Mouse (Mus musculus): Measurements from ENCODE around the gene Cftr. TPM values are rescaled to one million over a fixed set of nuclear protein-coding genes. Genes with fewer than 3 reads are reported as not detected.

Gene Cftr
- polyA plus RNA-seq, 1 experiment from 2014 or later = 0.14 TPM

GRCm38 (mm10) chr6:18246495-18246894, 76.0 kb downstream of the Cftr start:
- Histone ChIP-seq H3K36me3 (replicated peaks) (no peaks in the 10 kb centered on the region), H3K4me1 (no peaks in the 10 kb centered on the region), H3K4me3 (no peak overlapping the region), H3K27me3 (replicated peaks; ENCODE audit: low read depth, poor library complexity, severe bottlenecking) (no peaks in the 10 kb centered on the region), H3K27ac (replicated peaks) (no peak overlapping the region), H3K9me3 (no peaks in the 10 kb centered on the region)
- WGBS = 48% methylated on average over 1 of the region's 1 CpGs
- DNase-seq (ENCODE audit: low spot score) = no peak

- Histone ChIP-seq H3K36me3 (replicated peaks) (no peaks in the 10 kb centered on the region), H3K9me3 (no peaks in the 10 kb centered on the region), H3K27me3 (replicated peaks; ENCODE audit: low read depth, poor library complexity, severe bottlenecking) (no peaks in the 10 kb centered on the region), H3K4me1 (no peaks in the 10 kb centered on the region), H3K27ac (replicated peaks) (no peak overlapping the region), H3K4me3 (no peak overlapping the region)
- 70% methylated on average over 2 of the region's 2 CpGs for WGBS
- no peak for DNase-seq (ENCODE audit: low spot score)
Observed at GRCm38 (mm10) chr6:18247891-18248463, 77.5 kb downstream of the Cftr start.

DNA sequence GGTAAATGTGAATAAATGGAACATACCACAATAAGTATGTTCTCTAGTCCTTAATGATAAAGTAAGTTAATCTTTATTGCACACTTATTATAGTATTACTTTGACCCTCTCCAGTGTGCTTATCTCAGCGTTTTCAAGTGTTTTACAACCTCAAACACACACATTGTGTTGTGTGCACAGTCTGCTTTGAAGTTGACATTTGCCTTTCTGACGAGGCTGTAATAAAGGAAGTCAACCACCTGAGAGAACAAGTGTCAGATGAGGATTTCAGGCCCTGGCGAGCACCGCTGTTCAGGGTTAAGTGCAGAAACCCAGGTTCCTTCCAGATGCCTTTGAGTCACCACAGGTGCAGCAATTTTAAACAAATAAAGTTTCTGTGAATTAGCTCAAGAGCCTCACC, 78.0 kb downstream of the Cftr start:
- no peaks in the 10 kb centered on the region for H3K4me1 ChIP-seq
- no peaks in the 10 kb centered on the region for H3K9me3 ChIP-seq
- H3K36me3 ChIP-seq (replicated peaks) = no peaks in the 10 kb centered on the region
- DNase-seq (ENCODE audit: low spot score) = no peak
- H3K4me3 ChIP-seq = no peak overlapping the region
- no peaks in the 10 kb centered on the region for H3K27me3 ChIP-seq (replicated peaks; ENCODE audit: low read depth, poor library complexity, severe bottlenecking)
- 61% methylated on average over 4 of the region's 4 CpGs for whole genome bisulfite sequencing
- H3K27ac ChIP-seq (replicated peaks) = no peak overlapping the region

- no peak overlapping the region for H3K27ac ChIP-seq (replicated peaks)
- H3K27me3 ChIP-seq (replicated peaks; ENCODE audit: low read depth, poor library complexity, severe bottlenecking) = no peaks in the 10 kb centered on the region
- no peaks in the 10 kb centered on the region for H3K4me1 ChIP-seq
- H3K9me3 ChIP-seq = no peaks in the 10 kb centered on the region
- DNase-seq (ENCODE audit: low spot score) = no peak
- WGBS = 65% methylated on average over 5 of the region's 5 CpGs
- H3K4me3 ChIP-seq = no peak overlapping the region
- H3K36me3 ChIP-seq (replicated peaks) = no peaks in the 10 kb centered on the region
Observed at GRCm38 (mm10) chr6:18254586-18254985, 84.1 kb downstream of the Cftr start.

DNA sequence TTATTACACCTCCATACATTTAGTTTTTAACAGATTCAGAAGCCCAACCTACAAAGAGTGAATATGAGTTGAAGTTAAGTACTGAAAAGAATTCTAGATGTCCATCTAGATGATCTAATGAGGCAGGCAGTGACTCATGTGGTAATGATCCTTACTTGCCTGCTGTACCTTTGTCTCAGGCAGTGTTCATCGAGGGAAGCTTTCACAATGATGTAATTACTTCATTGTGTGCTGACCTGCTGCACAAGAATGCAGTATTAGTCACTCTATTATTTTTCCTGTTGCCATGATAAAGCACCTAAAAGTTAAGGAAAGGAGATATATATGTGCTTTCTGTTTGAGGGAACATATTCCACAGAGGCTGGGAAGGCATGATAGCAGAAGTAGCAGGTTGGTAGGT, 100.5 kb downstream of the Cftr start:
- 47% methylated on average over 1 of the region's 1 CpGs for WGBS
- no peak for DNase-seq (ENCODE audit: low spot score)
- H3K27me3 ChIP-seq (replicated peaks; ENCODE audit: low read depth, poor library complexity, severe bottlenecking) = no peaks in the 10 kb centered on the region
- no peaks in the 10 kb centered on the region for H3K4me1 ChIP-seq
- no peak overlapping the region for H3K4me3 ChIP-seq
- no peak overlapping the region for H3K27ac ChIP-seq (replicated peaks)
- H3K36me3 ChIP-seq (replicated peaks) = no peaks in the 10 kb centered on the region
- no peaks in the 10 kb centered on the region for H3K9me3 ChIP-seq

DNA sequence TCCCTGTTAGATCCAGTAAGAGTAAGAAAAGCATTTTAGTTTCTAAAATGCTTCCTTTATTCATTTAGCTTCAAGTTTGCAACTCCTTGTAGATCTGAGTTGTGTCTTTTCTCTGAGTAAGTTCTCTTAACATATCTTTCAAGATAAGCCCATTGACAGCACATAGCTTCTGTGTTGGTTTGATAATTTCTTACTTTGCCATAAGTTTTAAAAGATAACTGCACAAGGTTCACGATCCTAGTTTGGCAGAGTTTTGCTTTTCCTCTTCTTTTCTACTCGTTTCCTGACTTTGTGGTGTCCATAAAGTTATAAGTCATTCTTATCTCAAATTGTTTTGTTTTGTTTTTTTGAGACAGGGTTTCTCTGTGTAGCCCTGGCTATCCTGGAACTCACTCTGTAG, 130.3 kb downstream of the Cftr start:
- no peak overlapping the region for H3K27ac ChIP-seq (replicated peaks)
- H3K36me3 ChIP-seq (replicated peaks) = no peaks in the 10 kb centered on the region
- H3K27me3 ChIP-seq (replicated peaks; ENCODE audit: low read depth, poor library complexity, severe bottlenecking) = no peaks in the 10 kb centered on the region
- H3K4me3 ChIP-seq = no peak overlapping the region
- WGBS = 82% methylated on average over 2 of the region's 2 CpGs
- no peaks in the 10 kb centered on the region for H3K9me3 ChIP-seq
- no peak for DNase-seq (ENCODE audit: low spot score)
- H3K4me1 ChIP-seq = peaks cover 8% of the 10 kb centered on the region; the same call in 1 of the 2 replicates

DNA sequence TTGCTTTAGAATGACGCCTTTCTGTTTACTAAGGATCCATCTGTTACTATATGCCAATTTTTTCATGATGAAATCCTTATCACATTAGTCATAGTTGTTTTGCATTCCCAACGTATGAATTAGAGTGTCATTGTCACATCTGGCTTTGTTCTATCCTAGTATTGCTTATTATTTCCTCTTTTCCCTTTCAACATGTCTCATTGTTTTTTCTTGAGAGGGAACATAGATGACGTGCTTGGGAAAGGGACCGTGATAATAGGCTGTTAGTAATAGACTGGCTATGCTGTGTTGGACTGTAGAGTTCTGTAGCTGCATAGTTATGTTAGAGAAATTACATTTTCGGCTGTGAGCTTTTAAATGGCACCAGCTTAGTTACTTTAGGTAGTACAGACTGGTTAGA, 131.6 kb downstream of the Cftr start:
- H3K27ac ChIP-seq (replicated peaks) = no peak overlapping the region
- no peaks in the 10 kb centered on the region for H3K36me3 ChIP-seq (replicated peaks)
- H3K27me3 ChIP-seq (replicated peaks; ENCODE audit: low read depth, poor library complexity, severe bottlenecking) = no peaks in the 10 kb centered on the region
- peaks cover 8% of the 10 kb centered on the region; the same call in 1 of the 2 replicates for H3K4me1 ChIP-seq
- DNase-seq (ENCODE audit: low spot score) = no peak
- WGBS = 86% methylated on average over 5 of the region's 5 CpGs
- no peak overlapping the region for H3K4me3 ChIP-seq
- no peaks in the 10 kb centered on the region for H3K9me3 ChIP-seq

DNA sequence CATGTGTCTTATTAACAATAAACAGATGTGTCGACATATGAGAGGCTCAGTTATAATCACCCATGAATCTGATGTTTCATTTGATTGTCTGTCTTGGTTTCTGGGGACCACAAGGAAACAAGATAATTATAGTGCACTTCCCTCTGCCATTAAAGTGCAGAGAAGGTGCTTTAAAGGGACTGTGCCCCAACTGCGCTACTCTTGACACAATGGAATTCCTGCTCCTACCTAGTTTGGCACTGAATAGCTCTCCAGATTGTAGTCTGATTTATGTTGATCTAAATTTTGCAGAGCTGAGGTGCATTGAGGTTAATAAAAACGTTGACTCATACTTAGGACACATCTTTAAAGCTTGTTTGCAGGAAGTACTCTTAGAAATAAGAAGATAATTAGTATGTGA, 132.7 kb downstream of the Cftr start:
- H3K27me3 ChIP-seq (replicated peaks; ENCODE audit: low read depth, poor library complexity, severe bottlenecking) = no peaks in the 10 kb centered on the region
- peaks cover 8% of the 10 kb centered on the region; the same call in 1 of the 2 replicates for H3K4me1 ChIP-seq
- no peaks in the 10 kb centered on the region for H3K36me3 ChIP-seq (replicated peaks)
- no peak overlapping the region for H3K4me3 ChIP-seq
- no peak for DNase-seq (ENCODE audit: low spot score)
- no peaks in the 10 kb centered on the region for H3K9me3 ChIP-seq
- no peak overlapping the region for H3K27ac ChIP-seq (replicated peaks)
- WGBS = 50% methylated on average over 3 of the region's 3 CpGs

DNA sequence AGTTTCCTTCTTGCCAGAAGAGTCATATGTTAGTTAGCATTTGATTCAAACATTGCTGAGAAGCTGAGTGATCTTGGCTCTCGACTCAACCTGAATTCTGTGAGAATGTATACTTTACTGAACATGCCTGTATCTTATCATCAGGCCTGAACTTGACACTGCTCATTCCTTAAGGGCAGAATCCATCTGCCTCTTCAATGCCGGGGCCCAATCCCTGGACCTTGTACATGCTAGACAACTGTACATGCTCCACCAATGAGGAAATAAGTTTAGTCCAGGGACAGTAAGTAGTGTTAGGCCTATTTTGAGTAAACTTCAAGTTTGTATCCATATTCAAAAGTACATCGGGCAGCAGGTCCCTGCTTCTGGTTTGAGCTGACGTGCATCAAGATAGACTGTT, 134.6 kb downstream of the Cftr start:
- Histone ChIP-seq H3K9me3 (no peaks in the 10 kb centered on the region), H3K36me3 (replicated peaks) (no peaks in the 10 kb centered on the region), H3K27ac (replicated peaks) (no peak overlapping the region), H3K4me3 (no peak overlapping the region), H3K4me1 (peaks cover 8% of the 10 kb centered on the region; the same call in 1 of the 2 replicates), H3K27me3 (replicated peaks; ENCODE audit: low read depth, poor library complexity, severe bottlenecking) (no peaks in the 10 kb centered on the region)
- DNase-seq (ENCODE audit: low spot score) = no peak
- WGBS = 88% methylated on average over 4 of the region's 4 CpGs

GRCm38 (mm10) chr6:18310983-18311382, 140.5 kb downstream of the Cftr start:
- Histone ChIP-seq H3K9me3 (no peaks in the 10 kb centered on the region), H3K27ac (replicated peaks) (no peak overlapping the region), H3K4me3 (no peak overlapping the region), H3K27me3 (replicated peaks; ENCODE audit: low read depth, poor library complexity, severe bottlenecking) (no peaks in the 10 kb centered on the region), H3K36me3 (replicated peaks) (no peaks in the 10 kb centered on the region), H3K4me1 (no peaks in the 10 kb centered on the region)
- WGBS = 38% methylated on average over 2 of the region's 2 CpGs
- no peak for DNase-seq (ENCODE audit: low spot score)

DNA sequence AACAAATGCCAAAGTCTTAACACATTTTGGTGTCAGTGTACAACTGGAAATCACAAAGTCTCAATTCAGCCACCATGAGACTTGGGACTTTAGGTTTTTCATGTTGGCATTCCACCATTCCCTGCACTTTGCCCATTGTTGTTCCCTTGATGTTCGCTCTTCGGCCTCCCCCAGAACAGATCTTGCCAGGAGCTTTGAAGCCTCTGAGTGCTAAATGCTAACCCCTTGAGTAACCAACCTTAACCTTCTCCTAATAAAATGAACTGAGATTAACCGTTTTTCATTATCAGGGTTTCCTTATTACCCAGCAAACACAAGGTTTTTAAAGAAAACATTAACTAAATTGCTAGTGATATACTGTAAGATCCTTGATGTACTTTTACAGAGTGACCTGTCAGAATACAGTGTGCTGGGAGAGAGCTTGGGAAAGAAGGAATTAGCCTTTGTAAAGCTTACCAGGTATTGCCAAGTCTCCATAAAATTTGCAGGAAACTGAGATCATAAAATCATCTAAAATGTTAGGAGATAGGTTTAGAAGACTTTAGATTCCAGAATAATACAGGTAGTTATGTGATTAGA, 144.0 kb downstream of the Cftr start:
- H3K9me3 ChIP-seq = no peaks in the 10 kb centered on the region
- WGBS = 89% methylated on average over 3 of the region's 3 CpGs
- H3K27me3 ChIP-seq (replicated peaks; ENCODE audit: low read depth, poor library complexity, severe bottlenecking) = no peaks in the 10 kb centered on the region
- H3K4me1 ChIP-seq = no peaks in the 10 kb centered on the region
- H3K27ac ChIP-seq (replicated peaks) = no peak overlapping the region
- no peak overlapping the region for H3K4me3 ChIP-seq
- H3K36me3 ChIP-seq (replicated peaks) = no peaks in the 10 kb centered on the region
- DNase-seq (ENCODE audit: low spot score) = no peak

DNA sequence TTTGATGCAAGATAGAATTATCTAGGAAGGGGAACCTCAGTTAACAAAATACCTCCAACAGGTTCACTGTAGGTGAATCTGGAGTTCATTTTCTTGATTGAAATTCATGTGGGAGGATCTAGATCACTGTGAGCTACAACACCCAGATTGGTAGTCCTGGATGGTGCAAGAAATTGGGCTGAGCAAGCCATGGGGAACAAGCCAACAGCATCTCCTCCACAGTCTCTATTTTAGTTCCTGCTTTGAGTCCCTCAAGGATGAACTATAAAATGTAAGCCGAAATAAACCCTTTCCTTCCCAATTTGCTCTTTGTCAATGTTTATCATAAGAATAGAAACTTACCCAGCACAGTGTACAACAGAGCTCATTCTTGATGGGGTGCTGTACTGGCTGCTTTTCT, 152.5 kb downstream of the Cftr start:
- no peaks in the 10 kb centered on the region for H3K36me3 ChIP-seq (replicated peaks)
- DNase-seq (ENCODE audit: low spot score) = no peak
- H3K4me1 ChIP-seq = no peaks in the 10 kb centered on the region
- H3K9me3 ChIP-seq = no peaks in the 10 kb centered on the region
- WGBS = 85% methylated on average over 1 of the region's 1 CpGs
- no peak overlapping the region for H3K27ac ChIP-seq (replicated peaks)
- H3K27me3 ChIP-seq (replicated peaks; ENCODE audit: low read depth, poor library complexity, severe bottlenecking) = no peaks in the 10 kb centered on the region
- H3K4me3 ChIP-seq = no peak overlapping the region

GRCm38 (mm10) chr6:18335393-18335792, 164.9 kb downstream of the Cftr start:
- H3K4me3 ChIP-seq = no peak overlapping the region
- no peaks in the 10 kb centered on the region for H3K36me3 ChIP-seq (replicated peaks)
- WGBS = 87% methylated on average over 3 of the region's 3 CpGs
- no peaks in the 10 kb centered on the region for H3K27me3 ChIP-seq (replicated peaks; ENCODE audit: low read depth, poor library complexity, severe bottlenecking)
- DNase-seq (ENCODE audit: low spot score) = no peak
- H3K4me1 ChIP-seq = no peaks in the 10 kb centered on the region
- no peaks in the 10 kb centered on the region for H3K9me3 ChIP-seq
- no peak overlapping the region for H3K27ac ChIP-seq (replicated peaks)

Measured in embryonic facial prominence, embryonic 10.5 days (tissue).